Mouse (Mus musculus) lung, adult 2 months (tissue): ENCODE results near the gene Nt5c1a. TPM values are rescaled to one million over a fixed set of nuclear protein-coding genes. Genes with fewer than 3 reads are reported as not detected.
A peak's percentile ranks its signal among the peaks of the same experiment; 100 is the strongest.

ENCODE experiments used
- DNase-seq: peaks from one replicate; pipeline ENCODE4 v3.0.0; 2022
- H3K4me1 ChIP-seq: fragments of 200-500 bp; 2 replicates; pipeline ENCODE4 v1.6.1; 2011; ENCODE audit warnings: low read length; ENCODE audit not compliant: control insufficient read depth, insufficient read depth
- H3K4me3 ChIP-seq: fragments of 200-500 bp; replicated peaks from 2 replicates; pipeline ENCODE3; 2011; ENCODE audit warnings: low read depth, mild to moderate bottlenecking, control low read depth, low read length; ENCODE audit errors: extremely low read depth
- CTCF ChIP-seq: fragments of 200-500 bp; IDR thresholded peaks from 2 replicates; pipeline ENCODE4 v1.5.1; 2011; ENCODE audit warnings: mild to moderate bottlenecking, low read length, control low read depth; ENCODE audit not compliant: insufficient read depth
- POLR2A ChIP-seq: fragments of 200-500 bp; IDR thresholded peaks from 2 replicates; pipeline ENCODE4 v1.6.1; 2011; ENCODE audit warnings: low read depth, mild to moderate bottlenecking, control low read depth, low read length, borderline replicate concordance; ENCODE audit errors: extremely low read depth
- WGBS: fragments of 180-500 bp; shearing (Covaris S2); methylation state at CpG from one replicate; pipeline ENCODE4 v1.1.7; 2018; 5-methylcytosine and 5-hydroxymethylcytosine counted together
- polyA plus RNA-seq: library from polyadenylated mRNA; depleted of rRNA; stranded (reverse); fragments of >200 nt; gene quantifications from 2 replicates; pipeline ENCODE4 v1.2.3, GENCODE M21; 2012

Gene Nt5c1a
- polyA plus RNA-seq, 1 experiment = 0.77 TPM

- WGBS = under 1% methylated on average over 44 of the region's 44 CpGs
Measured at GRCm38 (mm10) chr4:123182328-123183238, 18.7 kb upstream of the Nt5c1a start, which contains the start of gene Hpcal4. Hpcal4 (plus strand) TSS chr4:123183227.

GRCm38 (mm10) chr4:123183239-123184056, 17.9 kb upstream of the Nt5c1a start:
- Histone ChIP-seq H3K4me1 (peaks cover 5% of the 10 kb centered on the region; the same call in 1 of the 2 replicates), H3K4me3 (peak overlapping the region; percentile 14)
- peak; percentile 52 for DNase-seq
- TF ChIP-seq POLR2A (no peak), CTCF (no peak)
- 9% methylated on average over 44 of the region's 44 CpGs for WGBS

More at GRCm38 (mm10) chr4:123182328-123183238, 18.7 kb upstream of the Nt5c1a start, which contains the start of gene Hpcal4:
- H3K4me3 ChIP-seq = peak within 1 kb of the TSS; percentile 37
- DNase-seq = peak; percentile 11
- no peak for TF ChIP-seq CTCF
- no peak for TF ChIP-seq POLR2A
- peaks cover 5% of the 10 kb centered on the region; the same call in 1 of the 2 replicates for H3K4me1 ChIP-seq

GRCm38 (mm10) chr4:123184816-123185215, 16.5 kb upstream of the Nt5c1a start:
- peaks cover 5% of the 10 kb centered on the region; the same call in 1 of the 2 replicates for H3K4me1 ChIP-seq
- TF ChIP-seq CTCF = no peak
- no peak for TF ChIP-seq POLR2A
- no peak overlapping the region for H3K4me3 ChIP-seq
- WGBS = 41% methylated on average over 3 of the region's 3 CpGs
- no peak for DNase-seq

GRCm38 (mm10) chr4:123192336-123192735, 9.0 kb upstream of the Nt5c1a start:
- Histone ChIP-seq H3K4me1 (no peaks in the 10 kb centered on the region), H3K4me3 (no peak overlapping the region)
- TF ChIP-seq POLR2A (no peak), CTCF (no peak)
- WGBS = 72% methylated on average over 11 of the region's 11 CpGs
- no peak for DNase-seq

GRCm38 (mm10) chr4:123193791-123194190, 7.5 kb upstream of the Nt5c1a start:
- DNase-seq = no peak
- Histone ChIP-seq H3K4me1 (no peaks in the 10 kb centered on the region), H3K4me3 (no peak overlapping the region)
- WGBS = 82% methylated on average over 11 of the region's 11 CpGs
- TF ChIP-seq POLR2A (no peak), CTCF (no peak)

- Histone ChIP-seq H3K4me3 (no peak overlapping the region), H3K4me1 (peaks cover 5% of the 10 kb centered on the region; the same call in 1 of the 2 replicates)
- DNase-seq = no peak
- TF ChIP-seq POLR2A = no peak
- no peak for TF ChIP-seq CTCF
- WGBS = 41% methylated on average over 6 of the region's 6 CpGs
Measured at GRCm38 (mm10) chr4:123196695-123197094, 4.6 kb upstream of the Nt5c1a start.

GRCm38 (mm10) chr4:123200771-123201185, 526 bp upstream of the Nt5c1a start:
- peak; percentile 68 for DNase-seq
- TF ChIP-seq POLR2A (no peak), CTCF (peak; percentile 66)
- WGBS = 5% methylated on average over 15 of the region's 15 CpGs
- H3K4me3 ChIP-seq = peak overlapping the region; percentile 25
- H3K4me1 ChIP-seq = peaks cover 5% of the 10 kb centered on the region; the same call in 1 of the 2 replicates

- no peak for DNase-seq
- no peak overlapping the region for H3K4me3 ChIP-seq
- WGBS = 23% methylated on average over 8 of the region's 8 CpGs
Measured at GRCm38 (mm10) chr4:123202094-123202420, 753 bp downstream of the Nt5c1a start.

GRCm38 (mm10) chr4:123207337-123207736, 6.0 kb downstream of the Nt5c1a start:
- 59% methylated on average over 5 of the region's 5 CpGs for WGBS
- no peak for TF ChIP-seq POLR2A
- no peak for TF ChIP-seq CTCF
- no peak for DNase-seq
- Histone ChIP-seq H3K4me1 (no peaks in the 10 kb centered on the region), H3K4me3 (no peak overlapping the region)

More at GRCm38 (mm10) chr4:123202094-123202420, 753 bp downstream of the Nt5c1a start:
- no peak for TF ChIP-seq POLR2A
- TF ChIP-seq CTCF = no peak
- peaks cover 5% of the 10 kb centered on the region; the same call in 1 of the 2 replicates for H3K4me1 ChIP-seq
